19 mouse cellular contexts compared by ENCODE assay signal in genomic region chr2:38346417-38346816, GRCm38 (mm10). TPM values are rescaled to one million over a fixed set of nuclear protein-coding genes. Genes with fewer than 3 reads are reported as not detected.
DNase-seq lines count a peak whose midpoint lies in the region; ATAC-seq lines count a peak whose summit lies in the region.
"Had no signal": no experiment of that assay in that cellular context is flagged by ENCODE, and none has a peak within 500 bp of the region (broad histone marks: within the 10 kb centered on the region; RNA-seq: fewer than 3 reads in every experiment).

No protein-coding gene starts in this region.

- ATAC-seq in forebrain, embryonic 13.5 days: no peak
- ATAC-seq in limb, embryonic 11.5 days (ENCODE audit: insufficient number of reproducible peaks, low FRiP score, low TSS enrichment, low read depth): no peak
- no peak for ATAC-seq in kidney, embryonic 14.5 days (ENCODE audit: low FRiP score, low TSS enrichment)
- ATAC-seq: lung, postnatal 0 days had no signal

- H3K9me3 ChIP-seq in forebrain, embryonic 13.5 days (replicated peaks): no peaks in the 10 kb centered on the region
- no peaks in the 10 kb centered on the region for H3K9me3 ChIP-seq in limb, embryonic 11.5 days (ENCODE audit: control insufficient read depth, low read length)
- no peaks in the 10 kb centered on the region for H3K9me3 ChIP-seq in kidney, embryonic 14.5 days (ENCODE audit: control insufficient read depth, low read length)
- H3K9me3 ChIP-seq: embryonic facial prominence, embryonic 13.5 days; liver, embryonic 13.5 days had no signal

- peak; percentile 41 to 43 for DNase-seq in layer of hippocampus, postnatal 14 days (ENCODE audit: low spot score in 2 of 2)
- DNase-seq in layer of hippocampus, postnatal 36 days: no peak
- peak; percentile 40 for DNase-seq in limb, embryonic 11.5 days (ENCODE audit: low spot score)
- no peak for DNase-seq in urinary bladder, postnatal 10 days (ENCODE audit: low spot score)
- DNase-seq in adrenal gland, postnatal 25 days: no peak
- DNase-seq: adrenal gland, adult 2 months; cerebellum, adult 8-10 months; gastrocnemius, postnatal 14 days; heart, postnatal 14 days; left cerebral cortex, postnatal 4 days; liver, embryonic 13.5 days had no signal

- peaks cover 71% of the 10 kb centered on the region for H3K4me1 ChIP-seq in forebrain, embryonic 13.5 days
- H3K4me1 ChIP-seq in limb, embryonic 11.5 days (ENCODE audit: control insufficient read depth, insufficient read depth, low read length): peaks cover 26% of the 10 kb centered on the region
- peaks cover 12% of the 10 kb centered on the region; the same call in 1 of the 2 replicates for H3K4me1 ChIP-seq in kidney, embryonic 14.5 days (ENCODE audit: control insufficient read depth, insufficient read depth, low read length)

- peak overlapping the region; percentile 91 for H3K4me3 ChIP-seq in forebrain, embryonic 13.5 days
- no peak overlapping the region for H3K4me3 ChIP-seq in limb, embryonic 11.5 days (ENCODE audit: low read depth, low read length)
- H3K4me3 ChIP-seq in kidney, embryonic 14.5 days (ENCODE audit: low read length): no peak overlapping the region
- H3K4me3 ChIP-seq: embryonic facial prominence, embryonic 13.5 days; liver, embryonic 13.5 days had no signal

- peak overlapping the region; percentile 93 for H3K4me2 ChIP-seq in forebrain, embryonic 13.5 days
- no peak overlapping the region for H3K4me2 ChIP-seq in limb, embryonic 11.5 days (ENCODE audit: low read depth, severe bottlenecking)
- H3K4me2 ChIP-seq in kidney, embryonic 14.5 days (replicated peaks; ENCODE audit: low read depth, low read length): no peak overlapping the region
- H3K4me2 ChIP-seq: embryonic facial prominence, embryonic 13.5 days; liver, embryonic 13.5 days had no signal

- peak overlapping the region; percentile 100 for H3K9ac ChIP-seq in forebrain, embryonic 13.5 days
- H3K9ac ChIP-seq in limb, embryonic 11.5 days (ENCODE audit: low read length): no peak overlapping the region
- no peak overlapping the region for H3K9ac ChIP-seq in kidney, embryonic 14.5 days (ENCODE audit: low read depth, low read length)
- H3K9ac ChIP-seq: embryonic facial prominence, embryonic 13.5 days; liver, embryonic 13.5 days had no signal

- no peaks in the 10 kb centered on the region for H3K36me3 ChIP-seq in forebrain, embryonic 13.5 days (ENCODE audit: poor library complexity, severe bottlenecking)
- H3K36me3 ChIP-seq in limb, embryonic 11.5 days (ENCODE audit: control insufficient read depth, insufficient read depth, low read length): no peaks in the 10 kb centered on the region
- no peaks in the 10 kb centered on the region for H3K36me3 ChIP-seq in kidney, embryonic 14.5 days (ENCODE audit: control insufficient read depth, insufficient read depth, low read length)
- H3K36me3 ChIP-seq: embryonic facial prominence, embryonic 13.5 days; liver, embryonic 13.5 days had no signal

- peak overlapping the region; percentile 99 for H3K27ac ChIP-seq in forebrain, embryonic 13.5 days
- H3K27ac ChIP-seq in limb, embryonic 11.5 days (replicated peaks; ENCODE audit: low read depth, low read length): no peak overlapping the region
- no peak overlapping the region for H3K27ac ChIP-seq in kidney, embryonic 14.5 days (ENCODE audit: low read depth, low read length)
- H3K27ac ChIP-seq: embryonic facial prominence, embryonic 13.5 days; kidney, postnatal 0 days; liver, embryonic 13.5 days had no signal

- 9% methylated on average over 6 of the region's 6 CpGs for WGBS in forebrain, embryonic 13.5 days
- 2% methylated on average over 6 of the region's 6 CpGs for WGBS in limb, embryonic 11.5 days
- WGBS in kidney, embryonic 14.5 days: under 1% methylated on average over 6 of the region's 6 CpGs

- H3K27me3 ChIP-seq in forebrain, embryonic 13.5 days: peaks cover 47% of the 10 kb centered on the region
- H3K27me3 ChIP-seq in limb, embryonic 11.5 days (ENCODE audit: control insufficient read depth, insufficient read depth, low read length): peaks cover 50% of the 10 kb centered on the region
- peaks cover 99% of the 10 kb centered on the region for H3K27me3 ChIP-seq in kidney, embryonic 14.5 days (ENCODE audit: control insufficient read depth, insufficient read depth, low read length)

RNA-seq across cellular contexts. Expression of gene Lhx2, which starts 7.3 kb away (rescaled TPM):
- total RNA-seq in layer of hippocampus, postnatal 14 days (2021): 100 to 1,000 TPM in 1 of 2 experiments, 10 to 100 TPM in 1; 96.7 to 100 TPM
- 100 to 1,000 TPM in 1 of 2 experiments, 10 to 100 TPM in 1; 94.7 to 107 TPM for total RNA-seq in layer of hippocampus, postnatal 36 days (2021)
- polyA plus RNA-seq in forebrain, embryonic 13.5 days (2015; fragmentation: Nextera tagmentation; extraction: Ambion mirVana): 153 and 167 TPM in 2 replicates
- 29.0 and 31.2 TPM in 2 replicates for polyA plus RNA-seq in limb, embryonic 11.5 days (2014; fragmentation: Nextera tagmentation; extraction: Ambion mirVana)
- total RNA-seq in adrenal gland, postnatal 25 days (2021): not detected in 2 replicates
- not detected in 2 replicates for polyA plus RNA-seq in kidney, embryonic 14.5 days (2014; fragmentation: Nextera tagmentation; extraction: Ambion mirVana)
- total RNA-seq: adrenal gland, adult 2 months; megakaryocyte-erythroid progenitor cell, adult 5-6 weeks had no signal
- polyA plus RNA-seq: adrenal gland, adult 2 months; intestine, embryonic 14.5 days; lung, postnatal 0 days; urinary bladder, adult 2 months had no signal

RNA-seq across cellular contexts. Expression of gene Dennd1a, which starts 59.2 kb away (rescaled TPM):
- 10 to 100 TPM; 73.9 to 74.1 TPM for total RNA-seq in layer of hippocampus, postnatal 14 days (2021)
- 10 to 100 TPM; 71.8 to 85.8 TPM for total RNA-seq in layer of hippocampus, postnatal 36 days (2021)
- 17.7 and 19.9 TPM in 2 replicates for polyA plus RNA-seq in forebrain, embryonic 13.5 days (2015; fragmentation: Nextera tagmentation; extraction: Ambion mirVana)
- 11.3 and 12.3 TPM in 2 replicates for polyA plus RNA-seq in limb, embryonic 11.5 days (2014; fragmentation: Nextera tagmentation; extraction: Ambion mirVana)
- total RNA-seq in adrenal gland, postnatal 25 days (2021): 27.1 and 29.1 TPM in 2 replicates
- polyA plus RNA-seq in kidney, embryonic 14.5 days (2014; fragmentation: Nextera tagmentation; extraction: Ambion mirVana): 10.6 and 12.6 TPM in 2 replicates

Comparison
In these comparisons a context has a peak if more than half of its experiments do, and no peak if none do; other contexts are left out.
1. DNase-seq: peak in layer of hippocampus, postnatal 14 days (2 of 2) and limb, embryonic 11.5 days (single experiment); none in layer of hippocampus, postnatal 36 days (0 of 2), urinary bladder, postnatal 10 days (single experiment) and adrenal gland, postnatal 25 days (single experiment).
2. RNA of gene Lhx2, which starts 7.3 kb away (total RNA-seq): 94.7 to 107 TPM in layer of hippocampus, postnatal 36 days and 96.7 to 100 TPM in layer of hippocampus, postnatal 14 days; not detected in adrenal gland, postnatal 25 days; every median in the first group is over 10 times any median in the second.